Mouse (Mus musculus) heart, postnatal 25 days (tissue): ENCODE measurements around the gene Clec2i. TPM values are rescaled to one million over a fixed set of nuclear protein-coding genes. Genes with fewer than 3 reads are reported as not detected.
"Not testable (repeated sequence)": the region's sequence is repeated elsewhere in the genome, so short reads cannot be mapped to it uniquely, and the experiment has no call there.

Experiments
- DNase-seq: peaks from one replicate; pipeline ENCODE4 v3.0.0; 2022; ENCODE audit warnings: low spot score
- intact Hi-C: fragments of 180-260 bp; cut with DNase I; formaldehyde crosslinking; loops from one replicate; pipeline ENCODE4 v1.15.1; 2025
- total RNA-seq, 2 experiments: library from RNA; stranded (reverse); gene quantifications; 2 replicates each; pipeline ENCODE4 v1.2.3; 2021

Clec2i gene
- total RNA-seq, result under 1 TPM in 1 of 2 experiments, not detected in 1; 0.23 TPM

GRCm38 (mm10) chr6:128887091-128887790 is at the start of gene Clec2i:
TSS of gene Clec2i (plus strand) at chr6:128887588.
- intact Hi-C loops, DNase-seq: not testable (repeated sequence)

- intact Hi-C loops, result loop anchor here (2.0 kb wide), 1 partner anchor 74 kb away; no protein-coding TSS in a partner anchor
Measured at GRCm38 (mm10) chr6:128838342-128839265, 48.8 kb upstream of the Clec2i start.

GRCm38 (mm10) chr6:128839266-128839771 is 48.1 kb upstream of the Clec2i start:
- intact Hi-C loops, result loop anchor here (2.0 kb wide), 1 partner anchor 75 kb away; no protein-coding TSS in a partner anchor
- DNase-seq, result peak; percentile 77

More at GRCm38 (mm10) chr6:128838342-128839265, 48.8 kb upstream of the Clec2i start:
- peak; percentile 80 for DNase-seq

GRCm38 (mm10) chr6:128839921-128840320 is 47.5 kb upstream of the Clec2i start:
- intact Hi-C loops, result loop anchor here (2.0 kb wide), 2 partner anchors 75 to 105 kb away; no protein-coding TSS in a partner anchor
- DNase-seq, result no peak

- not testable (repeated sequence) for DNase-seq
- intact Hi-C loops, result loop anchor here (2.0 kb wide), 1 partner anchor 104 kb away; no protein-coding TSS in a partner anchor
Measured at GRCm38 (mm10) chr6:128840669-128841068, 46.7 kb upstream of the Clec2i start.

GRCm38 (mm10) chr6:128841327-128842089 is 45.9 kb upstream of the Clec2i start:
- intact Hi-C loops, result loop anchor here (2.0 kb wide), 1 partner anchor 103 kb away; no protein-coding TSS in a partner anchor
- no peak for DNase-seq

GRCm38 (mm10) chr6:128842356-128842944 is 44.9 kb upstream of the Clec2i start:
- no peak for DNase-seq

GRCm38 (mm10) chr6:128842945-128843478 is 44.4 kb upstream of the Clec2i start:
- intact Hi-C loops, result no loop called here

More at GRCm38 (mm10) chr6:128842356-128842944, 44.9 kb upstream of the Clec2i start:
- intact Hi-C loops, result no loop called here

GRCm38 (mm10) chr6:128843479-128843992 is 43.9 kb upstream of the Clec2i start:
- peak; percentile 46 for DNase-seq
- intact Hi-C loops, result no loop called here

More at GRCm38 (mm10) chr6:128842945-128843478, 44.4 kb upstream of the Clec2i start:
- peak; percentile 83 for DNase-seq

- DNase-seq, result no peak
- intact Hi-C loops, result no loop called here
Measured at GRCm38 (mm10) chr6:128844131-128844530, 43.3 kb upstream of the Clec2i start.

GRCm38 (mm10) chr6:128844586-128845080 is 42.8 kb upstream of the Clec2i start:
- intact Hi-C loops, result loop anchor here (5.0 kb wide), 2 partner anchors 343 to 688 kb away; partner anchors contain the start of gene Gabarapl1
- DNase-seq, result no peak

GRCm38 (mm10) chr6:128845319-128845979 is 41.9 kb upstream of the Clec2i start:
- peak; percentile 82 for DNase-seq
- intact Hi-C loops, result loop anchor here (5.0 kb wide), 2 partner anchors 342 to 687 kb away; partner anchors contain the start of gene Gabarapl1

- DNase-seq, result no peak
- intact Hi-C loops, result loop anchor here (5.0 kb wide), 2 partner anchors 341 to 686 kb away; partner anchors contain the start of gene Gabarapl1
Measured at GRCm38 (mm10) chr6:128845998-128846542, 41.3 kb upstream of the Clec2i start.

- DNase-seq, result no peak
- intact Hi-C loops, result loop anchor here (5.0 kb wide), 2 partner anchors 340 to 685 kb away; partner anchors contain the start of gene Gabarapl1
Measured at GRCm38 (mm10) chr6:128847401-128847800, 40.0 kb upstream of the Clec2i start.

- intact Hi-C loops, result loop anchor here (2.0 to 5.0 kb wide), 5 partner anchors 237 to 682 kb away; partner anchors contain the start of gene Gabarapl1
- DNase-seq, result no peak
Measured at GRCm38 (mm10) chr6:128849902-128850301, 37.5 kb upstream of the Clec2i start.

GRCm38 (mm10) chr6:128850671-128851070 is 36.7 kb upstream of the Clec2i start:
- intact Hi-C loops, result loop anchor here (2.0 to 5.0 kb wide), 3 partner anchors 237 to 517 kb away; no protein-coding TSS in a partner anchor
- no peak for DNase-seq

- intact Hi-C loops, result loop anchor here (2.0 to 5.0 kb wide), 3 partner anchors 236 to 516 kb away; no protein-coding TSS in a partner anchor
- DNase-seq, result no peak
Measured at GRCm38 (mm10) chr6:128851151-128851550, 36.2 kb upstream of the Clec2i start.
